Mouse (Mus musculus): ENCODE data around the gene Nav2. TPM values are rescaled to one million over a fixed set of nuclear protein-coding genes. Genes with fewer than 3 reads are reported as not detected.

Nav2 gene
- polyA plus RNA-seq, 1 experiment from 2014 or later = 26.2 TPM

- no peaks in the 10 kb centered on the region for H3K36me3 ChIP-seq (replicated peaks)
- H3K4me3 ChIP-seq = no peak overlapping the region
- no peak overlapping the region for H3K9ac ChIP-seq
- ATAC-seq (replicated peaks) = no peak
- no peak overlapping the region for H3K27ac ChIP-seq
- H3K4me1 ChIP-seq = peaks cover 11% of the 10 kb centered on the region
- no peak overlapping the region for H3K4me2 ChIP-seq
- no peaks in the 10 kb centered on the region for H3K27me3 ChIP-seq (replicated peaks)
- no peaks in the 10 kb centered on the region for H3K9me3 ChIP-seq
Observed at GRCm38 (mm10) chr7:49433945-49434344, 525.4 kb downstream of the Nav2 start.

- Histone ChIP-seq H3K27me3 (replicated peaks) (no peaks in the 10 kb centered on the region), H3K4me3 (no peak overlapping the region), H3K27ac (no peak overlapping the region), H3K9me3 (no peaks in the 10 kb centered on the region), H3K4me1 (peaks cover 11% of the 10 kb centered on the region), H3K9ac (no peak overlapping the region), H3K4me2 (no peak overlapping the region), H3K36me3 (replicated peaks) (no peaks in the 10 kb centered on the region)
- 74% methylated on average over 7 of the region's 7 CpGs for WGBS
- no peak for ATAC-seq (replicated peaks)
Observed at GRCm38 (mm10) chr7:49436492-49436891, 528.0 kb downstream of the Nav2 start.

GRCm38 (mm10) chr7:49437901-49438300 is 529.4 kb downstream of the Nav2 start:
- no peaks in the 10 kb centered on the region for H3K9me3 ChIP-seq

GRCm38 (mm10) chr7:49439136-49439535 is 530.6 kb downstream of the Nav2 start:
- Histone ChIP-seq H3K4me3 (no peak overlapping the region), H3K27me3 (replicated peaks) (no peaks in the 10 kb centered on the region), H3K9me3 (no peaks in the 10 kb centered on the region), H3K27ac (no peak overlapping the region), H3K9ac (no peak overlapping the region), H3K36me3 (replicated peaks) (no peaks in the 10 kb centered on the region), H3K4me2 (no peak overlapping the region), H3K4me1 (peaks cover 18% of the 10 kb centered on the region)
- WGBS = 82% methylated on average over 2 of the region's 2 CpGs
- no peak for ATAC-seq (replicated peaks)

More at GRCm38 (mm10) chr7:49437901-49438300, 529.4 kb downstream of the Nav2 start:
- 0 out of 2 replicates have a peak, but pooled peaks have one; percentile 15 for ATAC-seq (replicated peaks)
- Histone ChIP-seq H3K27me3 (replicated peaks) (no peaks in the 10 kb centered on the region), H3K36me3 (replicated peaks) (no peaks in the 10 kb centered on the region), H3K4me1 (peaks cover 18% of the 10 kb centered on the region), H3K9ac (no peak overlapping the region), H3K4me2 (no peak overlapping the region), H3K4me3 (no peak overlapping the region), H3K27ac (0 out of 2 replicates have a peak overlapping the region, but pooled peaks have one; percentile 3)
- 36% methylated on average over 11 of the region's 11 CpGs for WGBS

- Histone ChIP-seq H3K4me2 (no peak overlapping the region), H3K27me3 (replicated peaks) (no peaks in the 10 kb centered on the region), H3K27ac (no peak overlapping the region), H3K4me3 (no peak overlapping the region), H3K9ac (no peak overlapping the region), H3K9me3 (no peaks in the 10 kb centered on the region), H3K36me3 (replicated peaks) (no peaks in the 10 kb centered on the region), H3K4me1 (peaks cover 18% of the 10 kb centered on the region)
- WGBS = 86% methylated on average over 14 of the region's 14 CpGs
- no peak for ATAC-seq (replicated peaks)
Observed at GRCm38 (mm10) chr7:49440333-49440969, 531.9 kb downstream of the Nav2 start.

- Histone ChIP-seq H3K9me3 (no peaks in the 10 kb centered on the region), H3K4me3 (no peak overlapping the region), H3K27ac (peak overlapping the region; percentile 35; the same call in 1 of the 2 replicates), H3K4me1 (peaks cover 18% of the 10 kb centered on the region), H3K36me3 (replicated peaks) (no peaks in the 10 kb centered on the region), H3K4me2 (no peak overlapping the region), H3K27me3 (replicated peaks) (no peaks in the 10 kb centered on the region), H3K9ac (no peak overlapping the region)
- 44% methylated on average over 8 of the region's 8 CpGs for WGBS
- ATAC-seq (replicated peaks) = peak; percentile 37; the same call in 1 of the 2 replicates
Observed at GRCm38 (mm10) chr7:49442174-49442573, 533.7 kb downstream of the Nav2 start.

- ATAC-seq (replicated peaks) = no peak
- Histone ChIP-seq H3K9me3 (no peaks in the 10 kb centered on the region), H3K36me3 (replicated peaks) (0 out of 2 replicates have a peak, but pooled peaks cover 5% of the 10 kb centered on the region), H3K4me1 (peaks cover 10% of the 10 kb centered on the region), H3K9ac (no peak overlapping the region), H3K27ac (no peak overlapping the region), H3K4me2 (no peak overlapping the region), H3K4me3 (no peak overlapping the region), H3K27me3 (replicated peaks) (no peaks in the 10 kb centered on the region)
- WGBS = 70% methylated on average over 3 of the region's 3 CpGs
Observed at GRCm38 (mm10) chr7:49448580-49448979, 540.1 kb downstream of the Nav2 start.

- 30% methylated on average over 22 of the region's 22 CpGs for WGBS
- no peak overlapping the region for H3K9ac ChIP-seq
- H3K4me1 ChIP-seq = peaks cover 10% of the 10 kb centered on the region
- no peak overlapping the region for H3K4me3 ChIP-seq
- ATAC-seq (replicated peaks) = peak; percentile 56
- H3K9me3 ChIP-seq = no peaks in the 10 kb centered on the region
- no peak overlapping the region for H3K27ac ChIP-seq
- H3K4me2 ChIP-seq = no peak overlapping the region
- 0 out of 2 replicates have a peak, but pooled peaks cover 5% of the 10 kb centered on the region for H3K36me3 ChIP-seq (replicated peaks)
- no peaks in the 10 kb centered on the region for H3K27me3 ChIP-seq (replicated peaks)
Observed at GRCm38 (mm10) chr7:49450261-49451141, 542.0 kb downstream of the Nav2 start.

GRCm38 (mm10) chr7:49451240-49451639 is 542.7 kb downstream of the Nav2 start:
- H3K9me3 ChIP-seq = no peaks in the 10 kb centered on the region
- H3K27ac ChIP-seq = no peak overlapping the region
- WGBS = 92% methylated on average over 10 of the region's 10 CpGs
- 0 out of 2 replicates have a peak, but pooled peaks cover 5% of the 10 kb centered on the region for H3K36me3 ChIP-seq (replicated peaks)
- no peak for ATAC-seq (replicated peaks)
- H3K27me3 ChIP-seq (replicated peaks) = no peaks in the 10 kb centered on the region
- H3K4me3 ChIP-seq = no peak overlapping the region
- peaks cover 10% of the 10 kb centered on the region for H3K4me1 ChIP-seq
- H3K4me2 ChIP-seq = no peak overlapping the region
- H3K9ac ChIP-seq = no peak overlapping the region

- Histone ChIP-seq H3K4me1 (peaks cover 12% of the 10 kb centered on the region), H3K4me3 (no peak overlapping the region), H3K9me3 (no peaks in the 10 kb centered on the region), H3K27ac (no peak overlapping the region), H3K36me3 (replicated peaks) (0 out of 2 replicates have a peak, but pooled peaks cover 5% of the 10 kb centered on the region), H3K4me2 (no peak overlapping the region), H3K27me3 (replicated peaks) (no peaks in the 10 kb centered on the region), H3K9ac (no peak overlapping the region)
- WGBS = 83% methylated on average over 11 of the region's 11 CpGs
- ATAC-seq (replicated peaks) = no peak
Observed at GRCm38 (mm10) chr7:49452274-49452673, 543.8 kb downstream of the Nav2 start.

- Histone ChIP-seq H3K4me1 (peaks cover 16% of the 10 kb centered on the region), H3K27me3 (replicated peaks) (no peaks in the 10 kb centered on the region), H3K27ac (no peak overlapping the region), H3K9ac (no peak overlapping the region), H3K4me2 (no peak overlapping the region), H3K36me3 (replicated peaks) (0 out of 2 replicates have a peak, but pooled peaks cover 5% of the 10 kb centered on the region), H3K9me3 (no peaks in the 10 kb centered on the region), H3K4me3 (no peak overlapping the region)
- ATAC-seq (replicated peaks) = no peak
- 85% methylated on average over 5 of the region's 5 CpGs for WGBS
Observed at GRCm38 (mm10) chr7:49454601-49455000, 546.1 kb downstream of the Nav2 start.

GRCm38 (mm10) chr7:49456148-49456547 is 547.6 kb downstream of the Nav2 start:
- H3K9me3 ChIP-seq = no peaks in the 10 kb centered on the region
- peaks cover 6% of the 10 kb centered on the region; the same call in 1 of the 2 replicates for H3K4me1 ChIP-seq
- H3K36me3 ChIP-seq (replicated peaks) = 0 out of 2 replicates have a peak, but pooled peaks cover 5% of the 10 kb centered on the region
- H3K4me3 ChIP-seq = no peak overlapping the region
- WGBS = 59% methylated on average over 2 of the region's 2 CpGs
- H3K4me2 ChIP-seq = no peak overlapping the region
- H3K9ac ChIP-seq = no peak overlapping the region
- no peak overlapping the region for H3K27ac ChIP-seq
- 0 out of 2 replicates have a peak, but pooled peaks have one; percentile 21 for ATAC-seq (replicated peaks)
- no peaks in the 10 kb centered on the region for H3K27me3 ChIP-seq (replicated peaks)
